Mouse (Mus musculus): ENCODE data around the gene Mospd2.

DNA sequence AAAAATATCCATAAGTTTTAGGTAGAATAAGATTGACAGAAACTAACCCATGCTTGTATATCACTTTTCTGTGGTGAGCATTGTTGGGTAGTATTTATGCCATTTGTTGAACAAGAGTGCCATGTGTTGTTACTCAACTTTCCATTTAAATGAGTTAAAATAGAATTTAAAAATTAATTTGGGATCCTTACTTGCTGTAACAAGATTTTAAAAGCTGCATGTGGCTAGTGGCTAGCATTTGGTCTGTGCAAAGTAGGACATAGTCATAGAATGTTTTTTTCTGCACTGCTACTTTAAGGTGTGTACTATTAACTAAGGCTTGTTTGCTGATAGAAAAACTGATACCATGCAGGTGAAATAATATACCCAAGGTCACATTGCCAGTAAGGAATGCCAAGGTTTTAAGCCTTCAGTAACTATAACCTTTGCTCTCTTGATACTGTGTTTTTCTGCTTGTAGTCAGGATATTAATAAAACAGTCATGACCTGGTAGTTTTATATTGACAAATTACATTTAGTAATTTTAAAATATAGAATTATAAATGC is 24.7 kb upstream of the Mospd2 start, which contains the start of gene Gm17604:
- no peak for TF ChIP-seq CTCF (IDR thresholded peaks at IDR 0.05; ENCODE audit: insufficient read depth, low read depth, low read length)
- no peak for TF ChIP-seq POLR2A (IDR thresholded peaks at IDR 0.05; ENCODE audit: insufficient read depth, low read depth, low read length)

Measured in olfactory bulb, adult 2 months (tissue).